Mouse (Mus musculus): ENCODE measurements around the gene Nradd. TPM values are rescaled to one million over a fixed set of nuclear protein-coding genes. Genes with fewer than 3 reads are reported as not detected.

The Nradd gene
- polyA plus RNA-seq, 1 experiment from 2014 or later: 25.5 TPM

DNA sequence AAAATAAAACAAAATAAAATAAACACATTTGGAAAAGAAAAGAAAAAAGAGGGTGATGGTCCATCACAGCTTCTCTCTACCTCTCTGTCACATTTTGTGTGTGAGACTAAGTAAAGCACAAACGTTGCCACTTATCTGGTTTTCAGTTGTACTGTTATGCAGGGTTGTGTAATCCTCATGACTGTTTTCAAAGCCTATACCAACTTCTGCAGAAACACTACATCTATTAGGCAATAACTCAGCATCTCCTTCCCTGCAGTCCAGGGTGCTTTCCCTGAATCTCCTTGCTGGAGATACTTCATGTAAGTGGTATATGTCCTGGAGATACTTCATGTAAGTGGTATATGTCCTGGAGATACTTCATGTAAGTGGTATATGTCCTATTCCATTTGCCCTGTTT lies 38.6 kb upstream of the Nradd start:
- no peak overlapping the region for H3K4me3 ChIP-seq (ENCODE audit: low read depth, low read length)
- no peak for ATAC-seq
- H3K4me2 ChIP-seq (ENCODE audit: low read length): no peak overlapping the region
- peaks cover 5% of the 10 kb centered on the region; the same call in 1 of the 2 replicates for H3K4me1 ChIP-seq (ENCODE audit: control insufficient read depth, insufficient read depth, low read length)
- no peak overlapping the region for H3K27ac ChIP-seq (ENCODE audit: low read length)
- no peaks in the 10 kb centered on the region for H3K9me3 ChIP-seq (replicated peaks; ENCODE audit: control insufficient read depth, low read length, poor library complexity, severe bottlenecking)
- no peaks in the 10 kb centered on the region for H3K36me3 ChIP-seq (ENCODE audit: control insufficient read depth, insufficient read depth, low read length)
- no peaks in the 10 kb centered on the region for H3K27me3 ChIP-seq (ENCODE audit: control insufficient read depth, insufficient read depth, low read depth, low read length)
- 89% methylated on average over 1 of the region's 1 CpGs for WGBS
- H3K9ac ChIP-seq (ENCODE audit: low read depth, low read length): no peak overlapping the region

DNA sequence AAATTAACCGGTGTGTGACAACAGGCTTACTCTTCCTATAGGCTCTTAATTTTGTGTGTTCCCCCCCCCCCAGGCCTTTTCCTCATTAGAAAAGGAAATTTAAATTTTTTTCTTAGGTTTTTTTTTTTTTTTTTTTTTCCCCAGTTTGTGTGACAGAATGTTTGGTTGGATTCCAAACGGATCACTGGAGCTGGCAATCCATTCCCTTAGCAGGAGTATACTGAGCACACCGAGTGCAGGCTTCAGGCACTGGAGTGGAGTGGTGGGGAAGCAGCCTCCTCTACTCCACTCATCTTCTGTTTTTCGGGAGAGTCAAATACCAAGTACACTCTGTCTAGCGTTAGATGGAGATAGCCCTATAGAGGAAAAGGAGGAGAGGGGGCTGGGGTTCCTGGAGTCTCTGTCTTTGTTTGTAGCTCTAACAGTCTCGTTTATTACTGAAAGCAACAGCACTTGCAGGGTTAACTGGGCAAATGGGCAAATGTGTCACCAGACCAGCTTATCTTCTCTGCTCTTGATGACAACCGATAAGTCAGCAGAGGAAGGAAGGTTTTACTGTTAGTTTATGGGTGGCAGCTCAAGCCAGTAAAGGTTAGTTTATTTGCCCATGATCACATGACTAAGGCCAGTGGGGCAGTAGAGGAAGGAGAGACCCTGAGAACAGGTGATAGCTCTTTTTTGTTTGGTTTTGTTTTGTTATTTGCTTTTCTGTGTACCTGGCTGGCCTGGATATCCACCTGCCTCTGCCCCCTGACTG lies 36.8 kb upstream of the Nradd start:
- Histone ChIP-seq H3K9ac (ENCODE audit: low read depth, low read length) (no peak overlapping the region), H3K27me3 (ENCODE audit: control insufficient read depth, insufficient read depth, low read depth, low read length) (no peaks in the 10 kb centered on the region), H3K36me3 (ENCODE audit: control insufficient read depth, insufficient read depth, low read length) (no peaks in the 10 kb centered on the region), H3K4me1 (ENCODE audit: control insufficient read depth, insufficient read depth, low read length) (peaks cover 13% of the 10 kb centered on the region; the same call in 1 of the 2 replicates), H3K4me3 (ENCODE audit: low read depth, low read length) (no peak overlapping the region), H3K27ac (ENCODE audit: low read length) (no peak overlapping the region), H3K9me3 (replicated peaks; ENCODE audit: control insufficient read depth, low read length, poor library complexity, severe bottlenecking) (no peaks in the 10 kb centered on the region), H3K4me2 (ENCODE audit: low read length) (no peak overlapping the region)
- 88% methylated on average over 7 of the region's 7 CpGs for WGBS
- no peak for ATAC-seq

DNA sequence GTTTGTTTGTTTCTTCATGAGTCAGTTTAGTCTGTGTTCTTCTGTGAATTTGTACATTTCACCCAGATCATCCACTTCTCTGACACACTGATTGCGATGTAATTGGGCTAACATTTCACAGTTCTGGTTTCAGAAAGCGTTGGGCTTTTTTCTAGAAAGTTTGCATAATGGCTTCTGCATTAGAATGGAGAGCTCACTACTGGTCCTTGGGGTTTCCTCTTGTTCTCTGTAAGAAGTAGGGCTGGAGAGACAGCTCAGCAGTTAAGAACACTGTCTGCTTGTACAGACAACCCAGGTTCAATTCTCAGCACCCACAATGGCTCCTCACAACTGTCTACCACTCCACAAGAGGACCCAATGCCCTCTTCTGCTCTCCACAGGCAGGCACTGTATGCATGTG lies 36.0 kb upstream of the Nradd start:
- H3K27ac ChIP-seq (ENCODE audit: low read length): no peak overlapping the region
- H3K36me3 ChIP-seq (ENCODE audit: control insufficient read depth, insufficient read depth, low read length): no peaks in the 10 kb centered on the region
- WGBS: 86% methylated on average over 2 of the region's 2 CpGs
- no peak overlapping the region for H3K4me3 ChIP-seq (ENCODE audit: low read depth, low read length)
- ATAC-seq: no peak
- no peak overlapping the region for H3K4me2 ChIP-seq (ENCODE audit: low read length)
- no peaks in the 10 kb centered on the region for H3K9me3 ChIP-seq (replicated peaks; ENCODE audit: control insufficient read depth, low read length, poor library complexity, severe bottlenecking)
- H3K4me1 ChIP-seq (ENCODE audit: control insufficient read depth, insufficient read depth, low read length): peaks cover 14% of the 10 kb centered on the region; the same call in 1 of the 2 replicates
- H3K27me3 ChIP-seq (ENCODE audit: control insufficient read depth, insufficient read depth, low read depth, low read length): no peaks in the 10 kb centered on the region
- no peak overlapping the region for H3K9ac ChIP-seq (ENCODE audit: low read depth, low read length)

DNA sequence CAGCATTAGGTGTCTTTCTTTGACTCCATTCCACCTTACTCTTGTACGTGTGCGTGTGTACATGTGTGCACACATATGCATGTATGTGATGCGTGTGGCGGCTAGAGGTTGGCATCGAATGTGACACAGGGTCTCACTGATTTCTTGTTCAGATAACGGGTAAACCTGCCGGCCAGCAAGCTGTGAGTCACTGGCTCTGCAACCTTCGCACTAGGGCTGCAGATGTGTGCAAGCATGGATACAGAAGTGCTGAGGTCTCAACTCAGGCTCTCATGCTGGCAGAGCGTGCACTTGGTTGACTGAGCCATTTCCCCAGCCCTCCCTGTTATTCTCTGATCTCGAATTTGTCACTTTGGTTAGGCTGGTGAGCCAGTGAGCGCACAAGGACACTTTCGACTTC lies 35.3 kb upstream of the Nradd start:
- 94% methylated on average over 12 of the region's 12 CpGs for WGBS
- Histone ChIP-seq H3K36me3 (ENCODE audit: control insufficient read depth, insufficient read depth, low read length) (no peaks in the 10 kb centered on the region), H3K9me3 (replicated peaks; ENCODE audit: control insufficient read depth, low read length, poor library complexity, severe bottlenecking) (no peaks in the 10 kb centered on the region), H3K4me1 (ENCODE audit: control insufficient read depth, insufficient read depth, low read length) (peaks cover 20% of the 10 kb centered on the region; the same call in 1 of the 2 replicates), H3K4me2 (ENCODE audit: low read length) (no peak overlapping the region), H3K27me3 (ENCODE audit: control insufficient read depth, insufficient read depth, low read depth, low read length) (no peaks in the 10 kb centered on the region), H3K4me3 (ENCODE audit: low read depth, low read length) (no peak overlapping the region), H3K27ac (ENCODE audit: low read length) (no peak overlapping the region), H3K9ac (ENCODE audit: low read depth, low read length) (no peak overlapping the region)
- no peak for ATAC-seq

DNA sequence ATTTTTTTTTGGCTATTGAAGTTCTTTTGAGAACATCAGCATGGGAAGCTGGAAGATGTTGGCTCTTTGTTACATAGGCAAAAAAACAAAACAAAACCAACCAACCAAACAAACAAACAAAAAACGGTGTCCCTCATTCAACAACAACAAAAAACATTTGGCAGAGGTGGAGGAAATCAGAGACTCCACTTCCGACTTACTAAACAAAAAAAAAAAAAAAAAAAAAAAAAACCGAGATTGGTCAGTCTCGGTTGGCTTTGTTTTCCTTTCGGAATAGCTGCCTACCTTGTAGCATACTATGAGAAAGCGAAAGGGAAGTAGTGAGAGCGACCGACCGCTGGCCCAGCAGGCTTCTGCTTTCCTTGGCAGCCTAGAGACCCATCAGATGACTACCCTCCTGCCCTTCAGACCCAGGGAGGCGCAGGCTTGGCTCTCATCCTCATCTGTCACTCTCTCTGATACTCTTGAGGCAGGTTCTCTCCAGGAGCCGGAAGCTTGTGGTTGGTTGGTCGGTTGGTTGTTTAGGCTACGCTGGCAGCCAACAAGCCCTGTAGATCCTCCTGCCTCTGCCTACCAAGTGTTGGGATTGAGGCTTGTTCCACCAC lies 33.3 kb upstream of the Nradd start:
- ATAC-seq: no peak
- Histone ChIP-seq H3K27ac (ENCODE audit: low read length) (no peak overlapping the region), H3K9me3 (replicated peaks; ENCODE audit: control insufficient read depth, low read length, poor library complexity, severe bottlenecking) (no peaks in the 10 kb centered on the region), H3K27me3 (ENCODE audit: control insufficient read depth, insufficient read depth, low read depth, low read length) (no peaks in the 10 kb centered on the region), H3K36me3 (ENCODE audit: control insufficient read depth, insufficient read depth, low read length) (no peaks in the 10 kb centered on the region), H3K4me2 (ENCODE audit: low read length) (peak overlapping the region; percentile 65), H3K4me1 (ENCODE audit: control insufficient read depth, insufficient read depth, low read length) (peaks cover 28% of the 10 kb centered on the region; the same call in 1 of the 2 replicates), H3K4me3 (ENCODE audit: low read depth, low read length) (peak overlapping the region; percentile 65), H3K9ac (ENCODE audit: low read depth, low read length) (no peak overlapping the region; the same call in 1 of the 2 replicates)
- 82% methylated on average over 13 of the region's 13 CpGs for WGBS

DNA sequence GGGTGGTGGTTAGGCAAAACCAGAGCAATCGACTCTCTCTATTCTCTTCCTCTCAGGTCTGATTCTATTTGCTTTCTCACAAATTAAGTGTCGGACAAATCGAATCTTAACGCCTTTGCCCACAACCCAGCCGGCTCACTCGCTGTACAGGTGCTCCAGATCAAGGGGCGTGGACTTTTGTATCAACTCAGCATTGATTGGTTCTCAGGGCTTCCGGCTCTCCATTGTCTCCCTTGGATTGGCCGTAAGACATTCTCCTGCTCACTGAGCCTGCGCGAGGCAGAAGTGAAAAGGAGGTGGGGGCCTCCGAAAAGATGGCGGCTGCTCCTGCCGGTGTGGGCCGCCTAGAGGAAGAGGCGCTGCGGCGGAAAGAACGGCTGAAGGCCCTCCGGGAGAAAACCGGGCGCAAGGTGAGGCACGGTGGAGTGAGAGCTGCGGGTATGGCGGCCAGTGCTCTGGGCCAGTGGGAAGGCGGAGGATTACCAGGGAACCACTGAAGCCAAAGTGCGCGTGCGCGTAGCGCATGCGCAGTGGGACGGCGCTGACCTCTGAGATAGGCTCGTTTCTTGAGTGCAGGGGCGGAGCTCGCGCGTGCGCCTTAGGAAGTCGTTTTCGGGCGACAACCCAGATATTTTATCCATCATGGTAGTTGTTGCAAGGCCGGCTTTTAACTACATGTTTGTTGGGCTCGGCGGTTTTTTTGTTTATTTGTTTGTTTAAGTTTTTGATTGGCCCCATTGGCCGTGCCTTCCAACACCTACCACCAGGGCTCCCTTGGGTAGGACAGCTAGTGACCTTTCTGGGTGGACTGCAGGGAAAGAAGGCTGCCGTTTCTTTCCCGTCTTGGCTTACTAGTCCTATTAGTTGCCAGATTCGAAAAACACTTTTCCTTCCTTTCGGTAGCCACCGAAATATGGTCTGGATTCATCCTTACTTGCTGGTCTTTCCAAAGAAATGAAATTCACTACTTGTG lies 32.3 kb upstream of the Nradd start, which contains the start of gene Ccdc12:
Ccdc12 (plus strand) TSS at position 255 of the 973 bp plus-strand sequence.
- peak within 1 kb of the TSS; percentile 65 for H3K4me3 ChIP-seq (ENCODE audit: low read depth, low read length)
- H3K4me2 ChIP-seq (ENCODE audit: low read length): peak within 1 kb of the TSS; percentile 72
- H3K36me3 ChIP-seq (ENCODE audit: control insufficient read depth, insufficient read depth, low read length): no peaks in the 10 kb centered on the region
- peaks cover 2% of the 10 kb centered on the region; the same call in 1 of the 2 replicates for H3K27me3 ChIP-seq (ENCODE audit: control insufficient read depth, insufficient read depth, low read depth, low read length)
- peak within 1 kb of the TSS; percentile 94 for H3K27ac ChIP-seq (ENCODE audit: low read length)
- H3K4me1 ChIP-seq (ENCODE audit: control insufficient read depth, insufficient read depth, low read length): peaks cover 33% of the 10 kb centered on the region; the same call in 1 of the 2 replicates
- peak within 1 kb of the TSS; percentile 76 for H3K9ac ChIP-seq (ENCODE audit: low read depth, low read length)
- ATAC-seq: peak; percentile 98
- H3K9me3 ChIP-seq (replicated peaks; ENCODE audit: control insufficient read depth, low read length, poor library complexity, severe bottlenecking): no peaks in the 10 kb centered on the region
- WGBS: under 1% methylated on average over 52 of the region's 52 CpGs

DNA sequence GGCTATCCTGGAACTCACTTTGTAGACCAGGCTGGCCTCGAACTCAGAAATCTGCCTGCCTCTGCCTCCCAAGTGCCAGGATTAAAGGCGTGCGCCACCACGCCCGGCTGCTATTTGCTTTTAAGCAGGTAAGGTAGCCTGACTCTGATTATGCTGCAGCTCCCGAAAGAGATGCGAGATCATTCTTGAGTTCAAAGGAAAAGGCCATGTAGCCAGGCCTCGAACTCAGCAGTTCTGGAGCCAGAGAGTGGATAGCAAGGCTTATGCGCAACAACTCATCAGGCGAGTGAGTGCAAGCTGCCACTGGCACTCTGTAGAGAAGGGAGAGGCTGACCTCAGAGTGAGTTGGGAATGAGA lies 31.4 kb upstream of the Nradd start:
- H3K27ac ChIP-seq (ENCODE audit: low read length): peak overlapping the region; percentile 94
- 83% methylated on average over 10 of the region's 10 CpGs for WGBS
- no peaks in the 10 kb centered on the region for H3K9me3 ChIP-seq (replicated peaks; ENCODE audit: control insufficient read depth, low read length, poor library complexity, severe bottlenecking)
- ATAC-seq: peak; percentile 1; the same call in 1 of the 2 replicates
- H3K27me3 ChIP-seq (ENCODE audit: control insufficient read depth, insufficient read depth, low read depth, low read length): peaks cover 2% of the 10 kb centered on the region; the same call in 1 of the 2 replicates
- H3K36me3 ChIP-seq (ENCODE audit: control insufficient read depth, insufficient read depth, low read length): no peaks in the 10 kb centered on the region
- peaks cover 36% of the 10 kb centered on the region; the same call in 1 of the 2 replicates for H3K4me1 ChIP-seq (ENCODE audit: control insufficient read depth, insufficient read depth, low read length)
- peak overlapping the region; percentile 65 for H3K4me3 ChIP-seq (ENCODE audit: low read depth, low read length)
- peak overlapping the region; percentile 72 for H3K4me2 ChIP-seq (ENCODE audit: low read length)
- H3K9ac ChIP-seq (ENCODE audit: low read depth, low read length): peak overlapping the region; percentile 43

DNA sequence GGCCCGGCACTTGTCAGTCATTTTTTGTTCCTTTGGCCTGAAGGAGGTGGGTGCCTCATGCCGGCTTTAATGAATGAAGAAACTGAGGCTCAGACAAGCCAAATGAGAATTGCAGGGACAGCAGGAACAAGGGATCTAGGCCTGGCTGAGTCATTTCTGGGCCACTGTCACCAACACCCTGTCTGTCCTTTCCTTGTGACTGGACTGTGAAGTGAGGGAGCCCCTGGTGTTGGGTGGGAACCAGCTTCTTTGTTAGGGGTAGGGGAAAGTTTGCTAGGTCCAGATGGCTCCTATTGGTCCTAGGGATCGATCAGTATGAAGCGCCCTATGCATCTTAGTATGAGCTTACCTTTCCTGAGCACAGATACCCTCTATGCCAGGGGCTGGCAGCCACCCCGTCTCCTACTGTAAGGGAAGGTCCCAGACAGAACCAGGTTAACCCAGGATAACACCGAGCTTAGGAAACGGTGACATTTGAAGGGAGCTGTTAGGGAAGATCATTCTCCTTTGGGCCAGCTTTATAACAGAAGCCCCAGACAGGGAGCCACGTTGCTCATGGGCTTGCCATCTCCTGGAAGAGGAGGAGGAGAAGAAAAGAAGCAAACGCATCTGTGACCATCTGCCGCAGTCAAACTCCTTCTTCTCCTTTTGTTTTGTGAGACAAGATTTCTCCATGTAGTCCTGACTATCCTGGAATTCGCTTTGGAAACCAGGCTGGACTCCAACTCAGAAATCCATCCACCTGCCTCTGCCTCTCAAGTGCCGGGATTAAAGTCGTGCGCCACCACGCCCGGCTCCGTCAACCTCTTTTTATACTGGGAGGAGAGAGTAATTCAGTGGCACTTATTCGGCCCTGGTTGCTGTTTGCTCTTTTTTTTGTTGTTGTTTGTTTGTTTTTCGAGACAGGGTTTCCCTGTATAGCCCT lies 30.7 kb upstream of the Nradd start:
- H3K27ac ChIP-seq (ENCODE audit: low read length): peak overlapping the region; percentile 39; the same call in 1 of the 2 replicates
- H3K36me3 ChIP-seq (ENCODE audit: control insufficient read depth, insufficient read depth, low read length): no peaks in the 10 kb centered on the region
- H3K27me3 ChIP-seq (ENCODE audit: control insufficient read depth, insufficient read depth, low read depth, low read length): peaks cover 2% of the 10 kb centered on the region; the same call in 1 of the 2 replicates
- ATAC-seq: no peak
- peak overlapping the region; percentile 94 for H3K4me2 ChIP-seq (ENCODE audit: low read length)
- H3K9ac ChIP-seq (ENCODE audit: low read depth, low read length): peak overlapping the region; percentile 80
- peaks cover 42% of the 10 kb centered on the region; the same call in 1 of the 2 replicates for H3K4me1 ChIP-seq (ENCODE audit: control insufficient read depth, insufficient read depth, low read length)
- no peak overlapping the region; the same call in 1 of the 2 replicates for H3K4me3 ChIP-seq (ENCODE audit: low read depth, low read length)
- no peaks in the 10 kb centered on the region for H3K9me3 ChIP-seq (replicated peaks; ENCODE audit: control insufficient read depth, low read length, poor library complexity, severe bottlenecking)
- 81% methylated on average over 19 of the region's 19 CpGs for WGBS

Data from midbrain, embryonic 16.5 days (tissue).